Mouse (Mus musculus): ENCODE data around the gene Rab3a. TPM values are rescaled to one million over a fixed set of nuclear protein-coding genes. Genes with fewer than 3 reads are reported as not detected.

The Rab3a gene
- total RNA-seq, 2 experiments from 2014 or later: 45.0 to 49.3 TPM

DNA sequence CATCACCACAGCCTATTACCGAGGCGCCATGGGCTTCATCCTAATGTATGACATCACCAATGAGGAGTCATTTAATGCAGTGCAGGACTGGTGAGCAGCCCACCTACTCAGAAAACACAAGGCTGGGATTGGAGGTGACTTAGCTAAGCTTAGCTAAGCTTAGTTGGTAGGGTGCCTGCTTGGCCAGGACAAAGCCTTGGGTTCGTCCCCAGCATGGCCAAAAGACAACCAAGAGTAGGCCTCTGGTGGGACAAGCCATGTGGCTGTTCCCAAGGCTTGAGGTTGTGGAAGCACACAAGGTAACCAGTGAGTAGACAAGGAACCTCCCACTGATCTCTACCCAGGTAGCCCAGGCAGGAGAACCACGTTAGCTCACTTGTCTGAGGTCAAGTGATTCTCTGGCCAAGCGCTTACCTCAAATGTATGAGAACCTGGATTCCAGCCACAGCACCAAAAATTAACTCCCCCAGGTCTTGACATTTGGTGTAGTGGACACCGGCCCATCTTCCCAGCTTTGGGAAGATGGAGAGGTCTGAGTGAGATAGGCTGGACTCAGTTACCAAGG lies 2.1 kb downstream of the Rab3a start:
- peak in 1 of 2 experiments; percentile 3 for DNase-seq
- intact Hi-C loops (cut with DNase I): no loop called here

DNA sequence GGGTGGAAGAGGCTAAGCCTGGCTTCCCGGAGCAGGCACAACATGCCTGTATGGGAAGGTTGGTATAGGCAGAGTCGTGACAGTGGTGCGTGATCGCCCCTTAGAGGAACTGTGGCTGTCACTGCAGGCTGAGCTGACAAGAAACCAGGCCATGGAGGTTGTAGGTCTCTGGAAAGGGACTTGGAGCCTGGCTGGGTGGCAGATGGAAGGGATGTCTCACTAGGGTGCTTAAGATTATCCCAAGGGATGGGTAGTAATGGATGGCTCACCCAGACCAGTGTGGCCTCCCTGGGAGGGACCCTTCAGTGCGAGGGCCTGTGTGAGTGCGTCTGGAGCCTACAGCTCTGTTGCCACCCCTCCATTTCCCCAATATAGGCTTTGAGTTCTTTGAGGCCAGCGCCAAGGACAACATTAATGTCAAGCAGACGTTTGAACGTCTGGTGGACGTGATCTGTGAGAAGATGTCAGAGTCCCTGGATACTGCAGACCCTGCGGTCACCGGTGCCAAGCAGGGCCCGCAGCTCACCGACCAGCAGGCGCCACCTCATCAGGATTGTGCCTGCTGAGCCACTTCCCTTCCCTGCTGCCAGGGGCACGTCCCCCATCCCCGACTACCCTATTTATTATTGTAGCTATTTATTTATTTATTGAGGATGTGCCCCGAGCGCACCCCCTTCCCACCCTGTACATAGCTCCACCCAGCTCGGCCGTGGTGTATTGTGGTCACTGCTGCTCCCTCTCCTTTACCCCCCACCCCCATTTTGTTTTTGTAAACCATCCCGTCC lies 3.2 kb downstream of the Rab3a start:
- peak in 1 of 2 experiments; percentile 13 for DNase-seq
- intact Hi-C loops (cut with DNase I): no loop called here

DNA sequence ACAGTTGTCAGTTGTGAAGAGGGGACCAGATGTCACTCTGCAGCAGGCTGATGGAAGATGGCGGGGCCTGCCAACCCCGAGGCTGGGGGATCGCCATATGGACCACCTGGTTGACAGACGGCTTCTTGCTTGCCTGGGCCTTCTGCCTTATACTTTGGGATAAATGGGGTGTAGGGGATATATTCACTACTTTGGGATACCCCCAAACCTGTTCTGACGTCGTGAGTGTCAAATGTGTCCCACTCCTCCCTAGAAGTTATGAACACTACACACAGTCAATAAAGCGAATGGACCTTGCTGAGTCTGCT lies 3.8 kb downstream of the Rab3a start:
- DNase-seq: peak in 1 of 2 experiments; percentile 1
- intact Hi-C loops (cut with DNase I): no loop called here

DNA sequence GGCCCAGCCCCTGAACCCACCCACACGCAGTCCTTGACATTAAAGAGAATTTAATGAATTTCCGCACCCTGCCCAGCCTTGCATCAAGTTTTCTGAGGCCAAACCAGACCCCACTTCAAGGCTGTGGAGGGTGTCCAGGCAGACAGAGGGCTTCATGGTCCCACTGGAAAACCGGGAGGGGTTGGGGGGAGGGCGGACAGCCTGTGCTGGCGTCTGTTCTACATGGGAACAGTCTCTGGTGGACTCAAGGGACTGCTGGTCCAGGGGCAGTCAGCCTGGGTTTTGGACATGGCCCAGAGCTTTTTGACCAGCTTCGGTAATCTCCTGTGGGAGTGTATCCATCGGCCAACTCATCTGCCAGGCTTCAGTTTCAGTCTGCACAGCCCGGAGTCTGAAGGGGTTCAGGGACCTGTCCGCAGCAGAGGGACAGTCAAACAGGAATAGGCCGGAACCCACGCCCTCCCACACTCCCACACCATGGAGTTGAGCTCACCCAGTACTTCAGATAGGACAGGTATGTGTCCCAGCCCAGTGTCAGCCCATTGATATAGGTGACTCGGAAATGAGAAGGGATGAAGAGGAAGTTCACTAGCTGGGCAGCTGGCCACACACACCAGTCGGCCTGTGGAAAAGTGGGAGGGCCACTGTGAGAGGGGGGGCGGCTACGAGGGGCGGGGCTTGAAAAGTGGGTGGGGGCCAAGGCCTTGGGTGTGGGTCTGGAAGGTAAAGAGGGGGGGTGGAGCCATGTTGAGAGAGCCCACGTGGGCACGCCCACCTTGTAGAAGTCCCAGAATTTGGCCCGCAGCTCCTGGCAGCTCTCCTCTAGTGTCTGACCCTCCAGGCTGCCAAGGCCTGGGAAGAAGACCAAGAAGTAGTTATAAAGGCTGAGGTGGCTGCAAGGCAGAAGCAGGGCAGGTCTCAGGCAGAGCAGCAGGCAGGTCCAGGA lies 4.4 kb downstream of the Rab3a start:
- DNase-seq: peak in 1 of 2 experiments; percentile 16
- intact Hi-C loops (cut with DNase I): no loop called here

DNA sequence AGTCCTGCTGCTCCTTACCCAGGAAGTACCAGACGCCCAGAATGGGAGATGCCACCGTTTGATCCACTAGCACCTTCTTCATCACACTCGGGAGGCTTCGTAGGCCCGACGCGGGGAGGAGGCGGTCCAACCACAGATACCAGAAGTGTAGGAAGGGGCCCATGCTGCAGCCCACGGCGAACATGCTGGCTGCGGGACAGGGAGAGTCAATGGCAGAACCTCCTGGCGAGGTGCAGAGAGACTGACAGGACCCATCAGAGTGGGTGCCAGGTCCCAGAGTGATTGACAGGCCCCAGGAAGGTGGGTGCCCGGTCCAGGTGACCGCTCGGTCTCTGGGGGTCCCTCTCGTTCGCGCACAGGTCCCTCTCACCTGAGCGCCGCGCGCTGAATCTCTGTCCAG lies 5.9 kb downstream of the Rab3a start:
- intact Hi-C loops (cut with DNase I): no loop called here
- DNase-seq: no peak

DNA sequence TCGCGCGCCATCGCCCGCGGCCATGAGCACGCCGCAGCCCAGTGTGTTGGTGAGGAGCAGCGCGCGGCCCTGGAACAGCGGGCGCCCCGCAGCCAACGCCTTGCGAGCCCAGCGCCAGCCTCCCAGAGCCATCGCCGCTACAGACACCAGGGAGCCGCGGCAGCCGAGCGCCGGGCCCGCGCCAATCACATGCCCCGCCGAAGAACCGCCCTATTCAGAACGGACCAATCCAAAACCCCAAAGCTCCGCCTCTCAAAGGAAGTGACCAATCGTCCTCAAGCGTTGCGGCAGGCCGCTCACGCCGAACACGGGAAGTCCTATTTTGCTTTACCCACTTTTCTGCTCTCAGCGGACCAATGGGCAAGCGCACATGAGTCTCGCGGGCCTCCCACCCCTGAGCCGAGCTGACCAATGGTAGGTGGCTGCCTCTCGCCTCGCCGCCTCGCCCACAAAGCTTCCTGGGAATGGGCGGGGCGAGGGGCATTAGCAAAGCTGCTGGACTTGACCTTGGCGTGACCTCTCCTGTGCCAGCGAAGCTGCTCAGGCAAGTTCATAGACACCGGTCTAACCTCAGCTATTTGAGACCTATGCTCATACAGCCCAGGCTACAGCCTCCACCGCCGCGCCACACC lies 6.4 kb downstream of the Rab3a start, which contains the start of gene Mpv17l2:
TSS of gene Mpv17l2 (minus strand) at position 172 of the 632 bp plus-strand sequence.
- intact Hi-C loops (cut with DNase I): no loop called here

DNA sequence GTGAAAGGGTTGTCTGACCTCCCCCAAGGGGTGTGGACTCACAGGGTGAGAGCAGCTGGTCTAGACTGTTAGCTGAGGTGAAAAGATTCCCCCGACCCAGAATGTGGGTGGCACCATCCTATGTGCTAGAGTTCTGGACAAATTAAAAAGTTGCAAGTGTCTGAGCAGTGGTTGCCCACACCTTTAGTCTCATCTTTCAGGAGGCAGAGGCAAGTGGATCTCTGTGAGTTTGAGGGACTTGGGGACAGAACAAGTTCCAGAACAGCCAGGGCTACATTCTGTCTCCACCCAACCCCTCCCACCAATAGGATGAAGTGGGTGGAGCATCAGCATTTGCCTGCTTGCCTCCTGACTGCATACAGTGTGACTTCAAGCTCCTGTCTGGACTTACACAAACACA lies 7.6 kb downstream of the Rab3a start:
- no peak for DNase-seq
- intact Hi-C loops (cut with DNase I): no loop called here

More for the DNA sequence above, 6.4 kb downstream of the Rab3a start, which contains the start of gene Mpv17l2:
- DNase-seq: peak; percentile 90 to 92

DNA sequence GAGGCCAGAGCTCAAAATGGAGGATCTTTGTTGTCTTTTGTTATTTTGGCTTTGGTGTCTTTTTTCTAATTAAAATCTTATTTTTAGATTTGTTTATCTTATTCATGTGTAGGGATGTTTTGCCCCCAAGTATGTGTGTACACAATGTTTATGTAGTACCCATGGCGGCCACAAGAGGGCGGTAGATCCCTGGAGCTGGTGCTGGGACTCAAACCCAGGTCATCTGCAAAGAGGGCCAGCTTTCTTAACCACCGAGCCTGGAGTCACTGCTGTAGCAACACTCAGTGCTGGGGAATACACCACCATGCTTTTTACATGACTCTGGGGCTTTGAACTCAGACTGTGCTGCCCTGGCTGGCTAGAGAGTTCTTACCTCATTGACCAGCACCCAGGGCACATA lies 8.9 kb downstream of the Rab3a start:
- intact Hi-C loops (cut with DNase I): no loop called here
- DNase-seq: peak in 1 of 2 experiments; percentile 73

DNA sequence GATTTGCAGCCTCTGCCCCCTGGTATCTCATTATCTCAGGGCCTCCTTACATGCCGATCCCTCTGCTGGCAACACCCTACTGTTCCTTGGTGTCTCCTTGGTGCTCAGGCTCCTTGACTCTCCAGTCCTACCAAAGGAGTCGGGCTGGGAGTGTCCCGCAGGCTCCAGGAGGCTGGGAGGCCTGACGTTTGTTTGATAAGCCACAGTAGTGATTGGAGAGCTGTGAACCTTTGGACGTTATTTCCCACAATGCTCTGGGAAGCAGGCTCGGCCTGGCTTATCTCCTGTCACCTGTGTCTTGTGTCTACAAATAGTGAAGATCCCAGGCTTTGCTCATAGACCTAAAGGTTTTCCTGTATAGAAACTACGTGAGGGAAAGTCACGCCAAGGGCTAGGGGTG lies 9.5 kb downstream of the Rab3a start:
- DNase-seq: no peak
- intact Hi-C loops (cut with DNase I): no loop called here

DNA sequence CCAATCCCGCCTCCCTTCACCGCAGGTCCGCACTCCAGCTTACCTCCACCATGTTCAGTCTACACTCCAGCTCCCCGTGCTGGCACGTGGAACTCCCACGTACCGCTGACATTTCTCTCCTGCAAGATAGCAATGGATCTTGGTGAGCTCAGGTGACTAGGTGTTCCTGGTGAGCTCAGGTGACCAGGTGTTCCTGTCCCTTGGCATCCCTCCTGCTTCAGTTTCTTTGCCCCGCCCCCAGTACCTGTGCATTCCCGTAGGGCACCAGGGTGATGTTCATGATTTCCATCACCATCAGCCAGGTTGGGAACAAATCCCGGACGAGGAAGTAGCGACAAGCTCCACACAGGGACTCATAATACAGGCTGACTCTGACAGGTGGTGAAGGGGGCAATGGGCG lies 10.2 kb downstream of the Rab3a start:
- intact Hi-C loops (cut with DNase I): no loop called here
- DNase-seq: no peak

DNA sequence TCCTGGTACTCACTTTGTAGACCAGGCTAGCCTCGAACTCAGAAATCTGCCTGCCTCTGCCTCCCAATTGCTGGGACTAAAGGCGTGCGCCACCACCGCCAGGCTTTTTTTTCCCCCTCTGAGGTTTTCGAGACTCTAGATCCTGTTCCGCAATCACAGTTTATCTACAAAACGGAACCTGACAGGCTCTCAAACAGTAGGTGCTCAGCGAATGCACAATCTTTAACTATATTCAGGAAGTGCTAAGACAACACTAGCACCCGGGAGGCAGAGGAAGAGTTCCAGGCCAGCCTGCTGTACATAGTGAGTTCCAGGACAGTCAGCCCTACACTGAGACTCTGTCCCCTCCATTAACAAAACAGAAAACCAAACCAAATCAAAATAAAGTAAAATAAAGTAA lies 10.8 kb downstream of the Rab3a start:
- intact Hi-C loops (cut with DNase I): no loop called here
- DNase-seq: no peak

DNA sequence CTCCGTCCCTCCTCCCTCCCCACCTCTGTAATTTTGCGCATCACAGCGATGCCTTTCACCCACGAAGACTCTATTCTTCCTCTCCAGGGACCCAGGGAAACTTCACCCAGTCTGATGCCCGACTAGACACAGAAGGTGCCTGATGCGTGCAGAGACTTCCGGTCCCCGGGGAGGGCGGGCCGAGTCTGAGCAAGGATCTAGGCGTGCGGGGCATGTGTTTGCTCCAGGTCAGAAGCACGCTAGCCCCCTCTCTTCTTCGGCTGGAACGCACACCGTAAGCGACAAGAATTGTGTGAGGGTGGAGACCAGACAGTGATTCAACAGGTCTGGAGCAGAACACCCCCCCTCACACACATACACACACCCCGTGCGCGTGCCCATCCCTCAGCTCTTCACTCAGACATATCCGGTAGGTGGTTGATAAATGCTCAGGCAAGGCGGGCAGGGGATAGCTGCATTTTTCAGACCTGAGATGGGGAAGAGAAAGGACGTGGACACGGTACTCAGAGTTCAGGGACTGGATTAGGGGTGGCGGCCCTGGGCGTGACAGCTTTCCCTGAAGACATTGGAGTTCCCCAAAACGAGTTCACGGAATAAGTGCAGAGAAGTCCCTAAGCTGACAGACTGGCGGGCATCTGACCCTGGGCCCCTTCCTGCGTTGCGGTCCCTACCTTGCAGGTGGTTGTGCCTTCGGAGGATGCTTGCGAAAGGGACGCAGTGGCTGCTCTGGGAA lies 11.5 kb downstream of the Rab3a start:
- peak in 1 of 2 experiments; percentile 52 for DNase-seq
- intact Hi-C loops (cut with DNase I): no loop called here

DNA sequence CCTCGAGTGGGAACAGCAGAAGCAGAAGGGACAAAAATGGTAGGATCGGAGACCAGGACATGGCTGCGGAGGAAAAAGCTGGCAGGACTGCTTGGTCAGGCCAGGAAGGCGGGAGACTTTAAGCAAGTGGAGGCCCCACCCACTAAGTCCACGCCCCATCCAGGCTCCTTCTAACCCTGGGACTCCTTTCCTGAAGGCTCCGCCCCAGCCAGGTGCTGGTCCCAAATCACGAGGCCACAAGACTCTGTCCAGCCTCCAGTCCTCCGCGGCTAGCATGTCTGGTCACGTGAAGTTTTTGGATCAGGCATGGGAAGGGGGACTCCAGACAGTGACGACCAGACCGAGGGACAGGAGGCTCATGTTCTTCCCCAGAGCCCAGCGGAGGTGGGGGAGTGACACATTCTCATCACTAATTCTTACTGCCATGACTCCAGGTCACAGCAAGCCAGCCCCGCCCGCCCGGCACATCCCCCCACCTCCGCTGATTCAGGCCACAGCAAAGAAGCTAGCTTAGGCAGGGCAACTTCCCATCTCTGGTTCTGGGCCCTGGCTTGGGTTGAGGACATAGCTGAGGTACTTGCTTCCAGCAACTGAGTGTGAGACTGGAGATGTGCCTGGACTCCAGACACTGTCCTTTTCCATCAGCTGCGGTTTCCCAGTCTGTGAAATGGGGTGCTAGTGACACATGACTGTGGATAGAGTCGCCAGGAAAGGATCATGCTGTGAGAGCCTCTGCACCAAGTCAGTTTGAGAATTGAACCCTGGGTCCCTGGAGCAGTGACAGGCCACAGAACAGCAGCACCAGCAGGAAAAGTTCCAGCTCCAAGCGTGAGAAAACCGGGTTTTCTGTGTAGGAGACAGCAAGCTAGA lies 12.3 kb downstream of the Rab3a start:
- peak; percentile 66 to 71 for DNase-seq
- intact Hi-C loops (cut with DNase I): no loop called here

DNA sequence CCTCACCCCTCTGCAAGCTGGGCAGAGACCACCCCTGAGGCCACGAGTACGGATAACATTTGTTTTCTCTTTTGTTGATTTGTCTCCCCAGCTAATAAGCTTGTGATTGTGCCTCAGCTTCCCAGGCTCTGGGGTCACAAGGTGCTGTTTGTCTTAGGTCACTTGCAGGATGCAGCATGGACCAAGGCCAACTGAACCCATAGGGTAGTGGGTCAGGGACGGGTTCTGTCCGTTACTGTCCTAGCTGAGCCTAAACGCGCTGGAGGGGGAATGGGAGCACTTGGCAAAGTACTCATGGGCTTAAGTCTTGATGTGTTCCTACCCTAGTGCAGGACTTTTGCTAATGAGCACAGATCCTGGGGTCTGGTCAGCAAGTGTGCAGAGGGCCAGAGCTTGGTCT lies 13.0 kb downstream of the Rab3a start:
- intact Hi-C loops (cut with DNase I): no loop called here
- no peak for DNase-seq

DNA sequence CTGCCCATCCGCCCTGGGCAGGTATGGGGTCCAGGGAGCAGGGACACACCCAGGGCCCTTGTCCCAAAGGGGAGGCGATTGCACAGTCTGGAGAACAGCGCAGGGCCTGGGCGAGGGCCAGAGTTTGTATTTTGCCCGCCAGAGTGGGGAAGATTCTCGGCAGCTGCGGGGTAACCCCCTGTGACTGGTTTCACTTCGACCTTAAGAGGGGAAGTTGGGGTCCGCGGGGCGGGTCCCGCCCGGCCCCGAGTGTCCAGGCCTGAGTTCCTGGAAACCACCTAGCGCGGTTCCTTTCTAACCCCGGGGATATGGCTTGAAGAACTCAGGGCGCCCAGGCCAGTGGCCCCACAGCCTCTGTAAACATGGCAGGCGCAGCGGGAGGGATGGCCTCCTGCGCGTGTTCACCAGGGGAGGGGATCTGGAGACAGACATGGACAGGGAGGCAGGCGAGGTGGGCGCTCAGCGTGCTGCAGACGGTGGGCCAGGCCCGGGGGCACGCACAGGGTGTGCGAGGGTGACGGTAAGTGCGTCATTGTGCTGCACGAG lies 13.8 kb downstream of the Rab3a start:
- intact Hi-C loops (cut with DNase I): no loop called here
- no peak for DNase-seq

DNA sequence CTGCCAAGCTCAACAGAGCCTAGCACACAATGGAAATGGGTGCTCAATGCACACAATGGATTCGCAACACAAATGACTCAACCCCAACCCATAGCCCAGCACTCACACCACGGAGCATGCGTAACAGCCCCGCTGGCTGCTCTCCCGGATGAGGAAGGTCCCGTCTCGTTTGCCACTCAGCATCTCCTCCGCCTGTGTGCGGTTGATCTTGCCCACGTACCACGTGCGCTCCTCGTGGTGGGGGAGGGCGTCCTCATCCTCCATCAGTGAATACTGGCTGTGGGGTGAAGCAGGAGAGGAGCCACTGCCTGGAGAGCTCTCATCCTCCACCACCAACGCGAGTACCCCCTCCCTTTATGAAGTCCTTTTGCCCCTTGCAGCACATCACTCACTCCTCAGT lies 14.5 kb downstream of the Rab3a start:
- intact Hi-C loops (cut with DNase I): loop anchor here (1.0 kb wide), 1 partner anchor 49 kb away; no protein-coding TSS in a partner anchor

DNA sequence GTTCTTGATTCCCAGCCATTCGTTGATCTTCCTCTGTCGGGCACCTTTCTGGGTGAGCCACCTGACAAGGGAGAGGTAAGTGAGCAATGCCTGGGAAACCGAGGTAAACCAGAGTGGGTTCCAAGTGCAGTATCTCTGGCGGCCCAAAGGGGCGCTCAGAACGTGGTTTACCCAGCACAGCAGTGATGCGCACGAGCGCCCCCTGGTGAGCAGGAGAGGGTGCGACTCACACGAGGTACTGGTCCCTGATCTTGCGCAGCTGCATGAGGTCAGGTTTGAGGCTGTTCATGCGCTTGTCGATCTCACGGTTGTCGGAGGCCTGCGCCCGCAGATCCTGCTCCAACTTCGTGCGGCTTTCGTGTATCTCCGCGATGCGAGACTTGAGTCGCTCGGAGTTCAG lies 14.9 kb downstream of the Rab3a start:
- peak; percentile 94 to 98 for DNase-seq
- intact Hi-C loops (cut with DNase I): loop anchor here (1.0 kb wide), 1 partner anchor 49 kb away; no protein-coding TSS in a partner anchor

More for the DNA sequence above, 14.5 kb downstream of the Rab3a start:
- DNase-seq: no peak

DNA sequence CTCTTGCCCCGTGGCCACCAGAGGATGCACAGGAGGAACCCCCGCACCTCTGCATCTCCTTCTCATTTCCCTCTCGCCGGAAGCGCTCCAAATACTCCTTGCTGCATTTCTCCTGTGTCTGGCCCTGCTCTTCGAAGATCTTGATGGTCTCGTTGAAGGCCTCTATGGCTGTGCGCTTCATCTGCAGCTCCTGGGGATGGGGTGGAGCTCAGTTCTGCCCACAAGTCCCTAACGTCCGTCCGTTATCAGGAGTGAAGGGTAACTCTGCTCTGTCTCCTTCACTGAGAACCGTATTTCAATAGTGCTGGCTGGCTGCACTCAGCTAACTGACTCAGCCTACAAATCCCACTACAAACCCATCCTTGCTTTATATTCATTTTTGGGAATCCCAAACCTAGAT lies 15.4 kb downstream of the Rab3a start:
- DNase-seq: no peak
- intact Hi-C loops (cut with DNase I): loop anchor here (1.0 to 5.0 kb wide), 3 partner anchors 50 to 72 kb away; no protein-coding TSS in a partner anchor

DNA sequence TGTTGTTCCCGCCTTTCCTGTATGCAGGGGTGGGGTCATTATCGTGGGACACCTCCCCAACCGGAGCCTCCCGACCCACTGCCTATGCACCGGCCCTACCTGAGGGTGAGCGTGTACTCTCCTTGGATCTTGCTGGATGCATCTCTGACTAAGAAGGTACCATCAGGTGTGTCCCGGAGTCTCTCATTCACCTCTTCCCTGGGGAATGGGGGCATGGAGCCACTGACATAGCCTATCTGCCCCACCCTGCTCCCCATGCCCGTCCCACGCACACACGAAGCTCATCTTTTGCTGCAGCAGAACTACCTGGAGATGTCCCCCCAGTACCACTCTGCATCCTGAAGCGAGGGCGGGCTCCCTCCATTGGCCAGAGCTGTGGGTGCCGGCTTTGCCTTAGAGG lies 16.3 kb downstream of the Rab3a start:
- intact Hi-C loops (cut with DNase I): loop anchor here (2.0 to 5.0 kb wide), 2 partner anchors 50 to 72 kb away; no protein-coding TSS in a partner anchor
- no peak for DNase-seq

Measured in heart, postnatal 36 days (tissue).